In the genomic region with DNA sequence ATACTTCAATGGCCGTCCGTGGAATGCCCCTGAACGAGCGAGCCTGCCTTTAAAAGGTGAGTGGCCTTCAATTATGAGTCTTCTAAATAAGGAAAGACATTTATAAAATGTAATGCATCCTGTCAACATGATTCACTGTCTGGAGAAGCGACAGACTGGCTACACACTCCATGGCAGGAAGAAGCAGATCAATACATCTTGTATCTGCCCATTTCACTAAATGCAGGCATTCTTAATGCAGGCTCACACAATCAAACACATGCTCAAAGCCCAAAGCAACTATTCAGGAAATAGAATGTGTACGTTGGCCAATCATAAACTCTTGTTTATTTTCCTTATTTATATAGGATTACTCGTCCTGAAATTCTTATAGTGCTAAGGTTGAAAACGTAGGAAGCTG, we compare ENCODE assay signal across 29 mouse cellular contexts. TPM values are rescaled to one million over a fixed set of nuclear protein-coding genes. Genes with fewer than 3 reads are reported as not detected.
"Had no signal": no experiment of that assay in that cellular context is flagged by ENCODE, and none has a peak within 500 bp of the region (broad histone marks: within the 10 kb centered on the region; RNA-seq: fewer than 3 reads in every experiment).

Gene Uts2b, minus strand, starts transcription at position 49 of the 400 bp plus-strand sequence.

- DNase-seq: kidney, adult 2 months; kidney, postnatal 25 days; layer of hippocampus, adult 9-11 months; liver, postnatal 0 days; lung, embryonic 14.5 days; retina, postnatal 1 day; right cerebral cortex, postnatal 25 days; spleen, adult 18-20 months; thymus, postnatal 25 days had no signal

- H3K27me3 ChIP-seq: limb, embryonic 15.5 days; midbrain, embryonic 12.5 days; midbrain, embryonic 15.5 days; stomach, embryonic 15.5 days had no signal

- ATAC-seq: intestine, postnatal 0 days; liver, postnatal 0 days; lung, postnatal 0 days; midbrain, embryonic 15.5 days had no signal

- H3K9ac ChIP-seq: limb, embryonic 12.5 days; limb, embryonic 15.5 days; liver, embryonic 14.5 days; liver, postnatal 0 days; lung, embryonic 14.5 days; midbrain, embryonic 12.5 days; midbrain, embryonic 15.5 days; stomach, embryonic 15.5 days had no signal

- H3K4me2 ChIP-seq: limb, embryonic 12.5 days; limb, embryonic 15.5 days; liver, embryonic 11.5 days; lung, embryonic 14.5 days; midbrain, embryonic 12.5 days; midbrain, embryonic 15.5 days; stomach, embryonic 15.5 days had no signal

- H3K27ac ChIP-seq: kidney, postnatal 0 days; layer of hippocampus, adult 2 months; limb, embryonic 12.5 days; limb, embryonic 15.5 days; liver, embryonic 14.5 days; macrophage; midbrain, embryonic 12.5 days; midbrain, embryonic 15.5 days; stomach, embryonic 15.5 days had no signal

- H3K4me3 ChIP-seq: layer of hippocampus, adult 2 months; limb, embryonic 12.5 days; limb, embryonic 15.5 days; midbrain, embryonic 12.5 days; midbrain, embryonic 15.5 days; stomach, embryonic 15.5 days had no signal

- H3K4me1 ChIP-seq: limb, embryonic 15.5 days; midbrain, embryonic 12.5 days; midbrain, embryonic 15.5 days; stomach, embryonic 15.5 days had no signal

- H3K9me3 ChIP-seq: limb, embryonic 12.5 days; limb, embryonic 15.5 days; midbrain, embryonic 12.5 days; midbrain, embryonic 15.5 days; stomach, embryonic 15.5 days had no signal

- H3K36me3 ChIP-seq: limb, embryonic 12.5 days; limb, embryonic 15.5 days; midbrain, embryonic 12.5 days; midbrain, embryonic 15.5 days; stomach, embryonic 15.5 days had no signal

RNA-seq across cellular contexts. Expression of gene Uts2b, which starts in this region (rescaled TPM):
- total RNA-seq: layer of hippocampus, adult 2 months; layer of hippocampus, postnatal 25 days; left cerebral cortex, adult 18-20 months; left cerebral cortex, postnatal 10 days; left cerebral cortex, postnatal 36 days; megakaryocyte, adult 5-6 weeks had no signal
- polyA plus RNA-seq: kidney, adult 2 months; kidney, embryonic 14.5 days; kidney, postnatal 0 days; large intestine, adult 2 months; liver, embryonic 11.5 days; liver, embryonic 14.5 days; liver, postnatal 0 days; lung, embryonic 14.5 days; macrophage; midbrain, embryonic 12.5 days; midbrain, embryonic 15.5 days; thymus, postnatal 0 days had no signal
